Mouse (Mus musculus): ENCODE results near the gene Ddx27. TPM values are rescaled to one million over a fixed set of nuclear protein-coding genes. Genes with fewer than 3 reads are reported as not detected.

Ddx27 gene
- polyA plus RNA-seq, 1 experiment = not detected

DNA sequence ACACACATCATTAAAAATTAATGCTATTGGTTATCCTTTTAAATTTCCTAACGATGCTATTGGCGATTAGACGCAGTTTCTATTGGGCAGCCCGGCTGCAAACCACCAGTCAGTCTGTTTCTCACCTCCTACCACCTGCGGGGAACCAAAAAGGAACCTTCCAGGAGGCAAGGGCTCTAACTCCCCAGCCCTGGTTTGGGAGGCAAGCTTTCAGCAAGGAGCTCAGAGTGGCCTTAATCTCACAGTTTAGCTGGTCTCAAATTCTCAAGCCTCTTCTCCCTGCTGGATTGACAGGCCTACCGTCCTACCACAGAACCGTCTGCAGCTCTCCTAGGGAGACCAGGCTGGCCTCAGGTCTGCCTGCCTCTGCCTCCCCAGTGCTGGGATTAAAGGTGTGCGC lies 44.5 kb downstream of the Ddx27 start:
- no peak for TF ChIP-seq POLR2A (IDR thresholded peaks at IDR 0.05; ENCODE audit: insufficient read depth, low read depth, low read length)
- TF ChIP-seq CTCF (IDR thresholded peaks at IDR 0.05; ENCODE audit: insufficient read depth, low read depth, low read length) = no peak
- H3K4me1 ChIP-seq (ENCODE audit: control insufficient read depth, insufficient read depth, low read length) = peaks cover 24% of the 10 kb centered on the region
- 56% methylated on average over 8 of the region's 8 CpGs for WGBS
- H3K4me3 ChIP-seq (ENCODE audit: insufficient read depth, low read depth, low read length) = no peak overlapping the region
- no peak overlapping the region for H3K27ac ChIP-seq (ENCODE audit: insufficient read depth, low read depth, low read length)

DNA sequence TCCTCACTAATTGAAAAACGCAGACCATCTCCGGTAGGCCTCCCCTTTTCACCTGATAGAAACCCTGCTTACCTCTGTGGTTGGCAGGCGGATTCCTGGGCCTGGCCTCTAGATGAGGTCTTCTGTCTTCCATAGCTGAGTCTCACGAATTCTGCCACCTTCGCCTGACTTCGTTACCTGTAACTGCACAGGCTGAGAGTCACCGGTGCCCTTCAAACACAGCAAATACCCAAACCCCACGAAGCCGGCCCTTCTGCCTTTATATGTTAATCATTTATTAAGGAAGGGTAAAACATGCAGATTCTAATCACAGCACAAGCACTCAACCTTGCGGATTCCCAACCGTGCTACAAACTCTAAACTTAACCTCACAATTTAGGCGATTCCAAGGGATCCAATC lies 45.0 kb downstream of the Ddx27 start:
- 73% methylated on average over 12 of the region's 12 CpGs for WGBS
- H3K27ac ChIP-seq (ENCODE audit: insufficient read depth, low read depth, low read length) = no peak overlapping the region
- no peak for TF ChIP-seq POLR2A (IDR thresholded peaks at IDR 0.05; ENCODE audit: insufficient read depth, low read depth, low read length)
- peaks cover 26% of the 10 kb centered on the region for H3K4me1 ChIP-seq (ENCODE audit: control insufficient read depth, insufficient read depth, low read length)
- H3K4me3 ChIP-seq (ENCODE audit: insufficient read depth, low read depth, low read length) = no peak overlapping the region

- Histone ChIP-seq H3K4me3 (ENCODE audit: insufficient read depth, low read depth, low read length) (no peak overlapping the region), H3K27ac (ENCODE audit: insufficient read depth, low read depth, low read length) (0 out of 2 replicates have a peak overlapping the region, but pooled peaks have one; percentile 20), H3K4me1 (ENCODE audit: control insufficient read depth, insufficient read depth, low read length) (peaks cover 24% of the 10 kb centered on the region)
- WGBS = 47% methylated on average over 3 of the region's 3 CpGs
- TF ChIP-seq CTCF (IDR thresholded peaks at IDR 0.05; ENCODE audit: insufficient read depth, low read depth, low read length) = no peak
Observed at GRCm38 (mm10) chr2:167060360-167060759, 45.4 kb downstream of the Ddx27 start.

DNA sequence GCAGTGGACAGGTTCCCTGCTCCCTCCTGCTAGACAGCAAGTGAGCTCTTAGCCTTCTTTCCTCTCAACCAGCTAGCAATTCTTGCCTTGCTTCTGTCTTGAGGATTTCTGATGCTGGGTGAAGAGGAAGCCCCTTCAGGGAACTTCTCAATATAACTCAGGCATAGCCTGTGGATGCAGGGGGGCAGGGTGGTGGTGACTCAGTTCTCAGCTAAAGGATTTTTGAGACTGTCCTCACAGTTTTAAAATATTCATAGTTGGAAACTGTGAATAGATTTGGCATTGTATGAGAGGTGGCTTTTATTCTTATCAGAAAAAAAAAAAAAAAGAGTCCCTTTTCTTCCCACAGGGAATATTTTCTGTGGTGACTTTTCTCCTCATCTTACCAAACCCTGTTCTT lies 45.8 kb downstream of the Ddx27 start:
- no peak for TF ChIP-seq CTCF (IDR thresholded peaks at IDR 0.05; ENCODE audit: insufficient read depth, low read depth, low read length)
- no peak for TF ChIP-seq POLR2A (IDR thresholded peaks at IDR 0.05; ENCODE audit: insufficient read depth, low read depth, low read length)
- H3K4me3 ChIP-seq (ENCODE audit: insufficient read depth, low read depth, low read length) = no peak overlapping the region
- H3K27ac ChIP-seq (ENCODE audit: insufficient read depth, low read depth, low read length) = 0 out of 2 replicates have a peak overlapping the region, but pooled peaks have one; percentile 20
- peaks cover 20% of the 10 kb centered on the region for H3K4me1 ChIP-seq (ENCODE audit: control insufficient read depth, insufficient read depth, low read length)

- Histone ChIP-seq H3K27ac (ENCODE audit: insufficient read depth, low read depth, low read length) (peak overlapping the region; percentile 49), H3K4me3 (ENCODE audit: insufficient read depth, low read depth, low read length) (peak overlapping the region; percentile 57), H3K4me1 (ENCODE audit: control insufficient read depth, insufficient read depth, low read length) (peaks cover 18% of the 10 kb centered on the region)
- 10% methylated on average over 11 of the region's 11 CpGs for WGBS
- no peak for TF ChIP-seq POLR2A (IDR thresholded peaks at IDR 0.05; ENCODE audit: insufficient read depth, low read depth, low read length)
- TF ChIP-seq CTCF (IDR thresholded peaks at IDR 0.05; ENCODE audit: insufficient read depth, low read depth, low read length) = no peak
Observed at GRCm38 (mm10) chr2:167061381-167062034, 46.5 kb downstream of the Ddx27 start.

- 1% methylated on average over 58 of the region's 60 CpGs for WGBS
Observed at GRCm38 (mm10) chr2:167062497-167062911, 47.5 kb downstream of the Ddx27 start.

DNA sequence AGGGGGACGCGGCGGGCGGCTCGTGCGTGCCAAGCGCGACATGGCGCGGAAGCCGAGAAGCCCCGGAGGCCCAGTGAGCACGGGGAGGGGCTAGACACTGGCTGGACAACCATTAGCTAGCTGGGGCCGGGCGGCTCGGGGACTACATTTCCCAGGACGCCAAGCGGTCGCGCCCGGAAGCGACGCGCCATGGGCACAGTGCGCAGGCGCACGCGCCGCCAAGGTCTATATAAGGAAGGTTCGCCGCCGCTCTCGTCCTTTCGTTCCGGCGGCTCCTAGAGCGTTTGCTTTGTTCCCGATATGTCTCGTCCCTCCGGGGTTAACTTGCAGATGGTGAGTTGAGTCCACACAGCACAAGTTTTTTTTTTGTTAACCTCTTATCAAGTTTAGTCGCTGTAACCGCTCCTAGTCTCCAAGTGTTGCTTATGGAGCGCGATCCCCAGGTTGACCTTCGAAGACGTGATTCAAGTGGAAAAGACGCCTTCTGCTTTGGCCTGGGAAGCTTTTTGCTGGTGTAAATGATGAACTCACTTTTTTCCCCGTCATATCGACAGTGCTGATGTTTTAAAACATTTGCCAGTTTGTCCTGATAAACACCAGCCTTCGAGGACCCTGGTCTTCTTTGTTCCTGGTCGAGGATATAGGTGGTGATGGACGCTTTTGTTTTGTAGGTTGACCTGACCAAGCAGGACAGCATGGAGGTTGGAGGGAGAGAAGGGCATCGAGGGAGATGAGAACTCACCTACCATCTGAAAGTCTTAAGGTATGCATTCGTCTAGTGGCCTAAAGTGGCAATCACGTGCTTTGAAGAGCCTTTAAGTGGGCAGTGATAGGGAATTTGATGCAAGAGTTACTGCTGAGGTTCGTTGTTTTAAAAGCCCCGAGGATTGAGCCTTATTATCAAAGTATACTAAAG lies 48.2 kb downstream of the Ddx27 start, which contains the start of gene Znfx1:
Gene Znfx1, minus strand, starts transcription at position 51 of the 916 bp plus-strand sequence.
- under 1% methylated on average over 57 of the region's 57 CpGs for WGBS
- peak; percentile 100 for TF ChIP-seq POLR2A (IDR thresholded peaks at IDR 0.05; ENCODE audit: insufficient read depth, low read depth, low read length)
- no peak for TF ChIP-seq CTCF (IDR thresholded peaks at IDR 0.05; ENCODE audit: insufficient read depth, low read depth, low read length)

More at GRCm38 (mm10) chr2:167062497-167062911, 47.5 kb downstream of the Ddx27 start:
- TF ChIP-seq POLR2A (IDR thresholded peaks at IDR 0.05; ENCODE audit: insufficient read depth, low read depth, low read length) (peak; percentile 59; the same call in 1 of the 2 replicates), CTCF (IDR thresholded peaks at IDR 0.05; ENCODE audit: insufficient read depth, low read depth, low read length) (no peak)
- no peak overlapping the region for H3K27ac ChIP-seq (ENCODE audit: insufficient read depth, low read depth, low read length)
- peaks cover 18% of the 10 kb centered on the region for H3K4me1 ChIP-seq (ENCODE audit: control insufficient read depth, insufficient read depth, low read length)
- H3K4me3 ChIP-seq (ENCODE audit: insufficient read depth, low read depth, low read length) = peak overlapping the region; percentile 57

DNA sequence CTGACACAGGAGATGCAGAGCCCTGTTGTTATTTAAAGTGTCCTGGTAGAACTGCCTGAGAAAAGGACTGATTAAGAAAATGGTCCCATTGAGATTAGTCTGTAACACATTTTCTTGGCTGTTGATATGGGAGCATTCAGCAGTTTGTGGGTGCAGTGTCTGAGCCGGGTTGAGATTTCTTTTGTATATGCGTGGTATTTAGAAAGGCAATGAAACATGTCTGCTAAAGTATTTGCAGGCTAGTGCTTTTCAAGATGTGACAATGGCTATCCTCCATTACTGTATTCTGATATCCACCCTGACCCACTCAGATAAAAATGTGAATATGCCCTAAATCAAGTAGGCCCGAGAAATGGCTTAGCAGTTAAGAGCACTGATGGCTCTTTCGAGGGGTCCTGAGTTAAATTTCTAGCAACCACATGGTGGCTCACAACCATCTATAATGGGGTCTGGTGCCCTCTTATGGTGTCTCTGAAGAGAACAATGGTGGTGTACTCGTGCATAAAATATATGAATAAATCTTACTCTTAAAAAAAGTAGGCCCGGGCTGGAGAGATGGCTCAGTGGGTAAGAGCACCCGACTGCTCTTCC lies 49.0 kb downstream of the Ddx27 start:
- Histone ChIP-seq H3K4me1 (ENCODE audit: control insufficient read depth, insufficient read depth, low read length) (peaks cover 18% of the 10 kb centered on the region), H3K27ac (ENCODE audit: insufficient read depth, low read depth, low read length) (no peak overlapping the region), H3K4me3 (ENCODE audit: insufficient read depth, low read depth, low read length) (no peak overlapping the region)
- TF ChIP-seq POLR2A (IDR thresholded peaks at IDR 0.05; ENCODE audit: insufficient read depth, low read depth, low read length) (no peak), CTCF (IDR thresholded peaks at IDR 0.05; ENCODE audit: insufficient read depth, low read depth, low read length) (no peak)
- WGBS = 3% methylated on average over 7 of the region's 7 CpGs

More for the DNA sequence above, 48.2 kb downstream of the Ddx27 start, which contains the start of gene Znfx1:
- Histone ChIP-seq H3K27ac (ENCODE audit: insufficient read depth, low read depth, low read length) (peak within 1 kb of the TSS; percentile 70), H3K4me3 (ENCODE audit: insufficient read depth, low read depth, low read length) (peak within 1 kb of the TSS; percentile 57), H3K4me1 (ENCODE audit: control insufficient read depth, insufficient read depth, low read length) (peaks cover 18% of the 10 kb centered on the region)
